Mouse (Mus musculus) inflammation-experienced regulatory T-cells, adult 6 months (primary cell): Measurements from ENCODE around the gene Vps11. TPM values are rescaled to one million over a fixed set of nuclear protein-coding genes. Genes with fewer than 3 reads are reported as not detected.
A peak's percentile ranks its signal among the peaks of the same experiment; 100 is the strongest.
"Not testable (repeated sequence)": the region's sequence is repeated elsewhere in the genome, so short reads cannot be mapped to it uniquely, and the experiment has no call there.

Experiments used
- ATAC-seq: one replicate; pipeline ENCODE4 v1.8.0; 2017
- polyA plus RNA-seq, 3 experiments: library from polyadenylated mRNA; unstranded; fragments of 100-300 nt; shearing (Covaris generic); gene quantifications; one replicate each; pipeline ENCODE4 v1.2.1; 2017

The Vps11 gene
- polyA plus RNA-seq, 3 experiments from 2014 or later: 28.7 to 54.8 (median 49.8) TPM

DNA sequence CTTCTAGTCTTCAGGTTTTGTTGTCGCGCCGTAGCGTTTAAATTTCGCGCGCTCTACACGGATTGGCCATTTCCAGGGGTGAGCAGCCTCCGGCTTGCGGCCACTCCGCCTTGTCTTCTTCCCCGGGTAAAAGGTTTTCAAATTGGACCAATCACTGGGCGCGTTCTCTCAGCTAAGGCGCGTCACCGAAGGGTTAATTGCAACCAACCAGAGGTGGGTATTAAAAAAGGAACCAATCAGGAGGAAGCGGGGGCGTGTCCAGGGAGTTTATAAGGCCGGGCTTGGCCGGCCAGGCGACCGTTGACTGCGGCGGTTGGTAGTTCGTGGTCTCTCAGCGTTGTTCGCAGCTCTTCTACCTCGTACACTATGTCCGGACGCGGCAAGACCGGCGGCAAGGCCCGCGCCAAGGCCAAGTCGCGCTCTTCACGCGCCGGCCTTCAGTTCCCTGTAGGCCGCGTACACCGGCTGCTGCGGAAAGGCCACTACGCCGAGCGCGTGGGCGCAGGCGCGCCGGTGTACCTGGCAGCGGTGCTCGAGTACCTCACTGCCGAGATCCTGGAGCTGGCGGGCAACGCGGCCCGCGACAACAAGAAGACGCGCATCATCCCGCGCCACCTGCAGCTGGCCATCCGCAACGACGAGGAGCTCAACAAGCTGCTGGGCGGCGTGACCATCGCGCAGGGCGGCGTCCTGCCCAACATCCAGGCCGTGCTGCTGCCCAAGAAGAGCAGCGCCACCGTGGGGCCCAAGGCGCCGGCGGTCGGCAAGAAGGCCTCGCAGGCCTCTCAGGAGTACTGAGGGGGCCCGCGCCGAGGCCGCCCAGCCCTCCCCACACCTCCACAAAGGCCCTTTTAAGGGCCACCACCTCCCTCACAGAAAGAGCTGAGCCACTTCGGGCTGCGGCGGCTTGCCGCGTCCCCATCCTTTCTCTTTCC, 26.8 kb downstream of the Vps11 start, which contains the start of gene H2afx:
TSS of gene H2afx (plus strand) at position 299 of the 935 bp plus-strand sequence.
- ATAC-seq: peak; percentile 98

DNA sequence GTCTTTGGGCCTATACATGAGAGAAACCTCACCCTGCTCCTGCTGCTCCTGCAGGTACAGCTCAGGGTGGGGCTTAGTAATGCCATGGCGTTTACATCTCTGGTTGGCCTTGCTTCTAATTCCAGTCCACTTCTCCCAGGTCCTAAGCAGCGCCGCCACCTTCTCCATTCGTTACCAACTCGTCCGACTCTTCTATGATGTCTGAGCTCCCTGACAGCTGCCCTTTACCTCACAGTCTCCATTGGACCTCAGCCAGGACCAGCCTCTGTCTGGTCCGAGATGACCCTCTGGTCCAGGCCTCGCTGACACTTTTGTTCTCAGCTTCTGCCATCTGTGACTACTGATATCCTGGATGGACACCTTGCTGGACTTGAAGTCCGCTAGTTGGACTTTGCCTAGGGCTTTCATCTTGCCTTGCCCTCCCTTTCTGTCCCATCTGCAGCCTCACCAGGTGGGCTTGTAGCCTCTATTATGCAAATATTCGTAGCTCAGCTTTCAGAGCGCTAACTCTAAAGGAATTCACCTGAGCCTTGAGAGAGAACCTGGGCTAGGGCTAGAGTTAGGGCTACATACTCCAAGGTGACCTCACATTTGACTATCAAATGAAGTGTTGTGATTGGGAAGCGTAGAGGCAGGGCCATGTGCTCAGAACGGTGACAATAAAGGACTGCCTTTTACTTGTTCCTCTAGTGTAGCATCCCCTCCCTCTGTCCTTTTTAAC, 28.4 kb downstream of the Vps11 start:
- ATAC-seq: no peak

GRCm38 (mm10) chr9:44330736-44331135, 30.7 kb downstream of the Vps11 start:
- ATAC-seq: no peak

- no peak for ATAC-seq
Observed at GRCm38 (mm10) chr9:44327926-44328325, 33.5 kb downstream of the Vps11 start.

DNA sequence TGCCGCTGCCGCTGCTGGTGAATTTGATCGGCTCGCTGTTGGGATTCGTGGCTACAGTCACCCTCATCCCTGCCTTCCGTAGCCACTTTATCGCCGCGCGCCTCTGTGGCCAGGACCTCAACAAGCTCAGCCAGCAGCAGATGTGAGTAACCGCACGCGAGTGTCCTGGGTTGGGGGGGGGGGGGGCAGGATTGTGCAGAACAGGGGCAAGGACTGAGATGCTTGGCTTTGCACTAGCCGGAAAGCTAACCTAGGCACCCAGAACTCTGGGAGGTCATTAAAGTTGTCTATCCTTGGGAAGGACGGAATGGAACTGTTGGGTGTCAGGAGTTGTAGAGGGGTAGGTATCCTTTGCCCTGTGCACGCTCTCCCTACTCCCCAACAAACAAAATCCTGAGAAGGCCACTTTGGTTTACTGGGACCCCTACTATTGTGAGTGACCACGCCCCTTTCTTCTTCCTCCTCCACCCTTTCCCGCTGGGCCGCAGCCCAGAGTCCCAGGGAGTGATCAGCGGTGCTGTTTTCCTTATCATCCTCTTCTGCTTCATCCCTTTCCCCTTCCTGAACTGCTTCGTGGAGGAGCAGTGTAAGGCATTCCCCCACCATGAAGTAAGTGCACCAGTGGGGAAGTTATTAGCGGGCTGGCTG, 34.3 kb downstream of the Vps11 start:
- no peak for ATAC-seq

DNA sequence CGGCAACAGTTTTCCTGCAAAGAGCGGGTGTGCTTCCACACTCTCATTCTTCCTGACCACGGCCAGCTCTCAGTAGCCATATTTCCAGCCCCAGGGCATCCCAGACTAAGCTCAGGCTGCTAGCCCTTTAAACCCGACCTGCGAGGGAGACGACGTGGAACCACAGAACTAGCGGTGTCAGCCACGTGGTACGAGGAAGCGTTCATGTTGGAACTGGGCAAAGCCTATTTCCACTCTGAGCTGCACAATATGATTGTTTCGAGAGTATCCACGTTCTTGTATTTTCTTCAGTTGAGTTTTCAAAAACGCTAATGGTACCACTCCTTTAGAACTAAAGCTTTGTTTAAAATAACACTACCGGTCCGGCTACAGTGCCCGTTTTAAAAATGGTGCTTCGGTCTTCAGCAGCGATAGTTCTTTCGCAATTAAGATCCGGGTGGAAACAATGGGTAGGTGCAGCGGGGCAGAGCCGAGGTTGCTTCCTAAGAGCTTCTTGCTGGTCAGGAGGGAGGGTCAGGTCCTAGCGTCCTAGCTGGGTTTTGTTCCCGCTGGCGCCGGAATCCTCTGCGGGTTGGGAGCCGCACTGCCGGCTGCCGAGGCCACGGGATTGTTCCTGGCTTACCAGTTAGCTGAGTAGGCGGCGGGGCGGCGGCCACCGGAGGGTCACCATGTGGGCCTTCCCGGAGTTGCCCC, 35.0 kb downstream of the Vps11 start:
- ATAC-seq: peak; percentile 96

- ATAC-seq: no peak
Observed at GRCm38 (mm10) chr9:44325768-44326370, 35.6 kb downstream of the Vps11 start, which contains the start of gene Dpagt1. Dpagt1 (plus strand) TSS chr9:44326019.

DNA sequence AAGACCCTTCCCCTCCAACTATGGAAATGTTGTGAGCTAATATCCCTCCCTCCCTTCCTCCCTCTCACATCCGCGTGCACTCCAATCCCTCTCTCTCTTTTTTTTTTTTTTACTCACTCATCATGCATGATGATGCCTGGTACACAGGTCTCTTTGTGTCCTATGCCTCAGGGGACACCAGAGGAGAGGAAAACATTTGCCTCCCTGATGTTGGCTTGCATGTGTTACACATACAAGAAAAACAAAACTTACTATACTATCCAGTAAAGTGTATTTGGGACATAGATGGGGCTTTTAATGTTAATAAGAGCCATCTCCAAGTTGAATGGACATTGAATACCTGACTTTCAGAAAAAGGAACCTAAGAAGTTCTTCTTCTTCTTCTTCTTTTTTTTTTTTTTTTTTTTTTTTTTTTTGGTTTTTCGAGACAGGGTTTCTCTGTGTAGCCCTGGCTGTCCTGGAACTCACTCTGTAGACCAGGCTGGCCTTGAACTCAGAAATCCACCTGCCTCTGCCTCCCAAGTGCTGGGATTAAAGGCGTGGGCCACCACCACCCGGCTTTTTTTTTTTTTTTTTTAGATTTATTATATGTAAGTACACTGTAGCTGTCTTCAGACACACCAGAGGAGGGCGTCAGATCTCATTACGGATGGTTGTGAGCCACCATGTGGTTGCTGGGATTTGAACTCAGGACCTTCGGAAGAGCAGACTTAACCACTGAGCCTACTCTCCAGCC, 36.3 kb downstream of the Vps11 start:
- ATAC-seq: not testable (repeated sequence)

DNA sequence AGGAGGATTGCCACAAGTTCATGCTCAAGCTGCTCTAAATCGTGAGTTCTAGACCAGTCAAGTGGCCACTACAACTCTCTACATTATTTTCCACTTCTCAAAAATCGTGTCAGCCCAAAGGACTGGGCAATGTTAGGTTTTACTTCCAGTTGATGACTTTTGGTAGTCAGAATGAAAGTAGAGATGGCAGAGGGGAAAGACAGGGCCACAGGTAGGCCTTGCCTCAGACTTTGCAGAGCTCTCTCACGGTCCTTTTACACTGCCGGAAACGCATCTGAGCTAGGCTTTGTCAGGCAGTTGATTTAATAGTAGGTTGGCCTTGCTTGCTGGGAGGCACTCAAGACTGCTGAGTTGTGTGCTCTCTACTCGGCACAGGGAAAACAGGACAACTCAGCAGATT, 37.3 kb downstream of the Vps11 start:
- no peak for ATAC-seq

DNA sequence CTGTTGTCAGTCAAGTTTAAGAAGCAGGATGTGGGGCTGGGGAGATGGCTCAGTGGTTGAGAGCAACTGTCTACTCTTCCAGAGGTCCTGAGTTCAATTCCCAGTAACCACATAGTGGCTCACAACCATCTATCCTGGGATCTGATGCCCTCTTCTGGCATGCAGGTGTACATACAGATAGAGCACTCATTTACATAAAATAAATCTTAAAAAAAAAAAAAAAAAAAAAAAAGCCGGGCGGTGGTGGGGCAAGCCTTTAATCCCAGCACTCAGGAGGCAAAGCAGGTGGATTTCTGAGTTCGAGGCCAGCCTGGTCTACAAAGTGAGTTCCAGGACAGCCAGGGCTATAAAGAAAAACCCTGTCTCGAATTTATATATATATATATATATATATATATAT, 37.8 kb downstream of the Vps11 start:
- ATAC-seq: not testable (repeated sequence)

DNA sequence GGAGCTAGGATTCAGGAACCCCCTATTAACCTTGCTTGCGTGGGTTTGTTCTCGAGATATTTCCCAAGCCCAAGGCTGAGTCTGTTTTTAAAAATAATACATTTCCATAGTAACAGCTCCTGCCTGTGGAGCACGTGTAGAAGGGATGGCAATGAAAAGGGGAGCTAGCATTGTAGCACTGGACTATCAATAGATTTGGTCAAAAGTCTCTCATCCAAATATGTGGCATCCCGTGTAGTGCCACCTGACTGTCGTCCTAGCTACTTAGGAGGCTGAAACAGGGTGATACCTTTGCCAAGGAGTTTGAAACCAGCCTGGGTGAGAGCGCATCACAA, 40.7 kb downstream of the Vps11 start:
- no peak for ATAC-seq

GRCm38 (mm10) chr9:44319887-44320798, 41.3 kb downstream of the Vps11 start, which contains the start of gene C2cd2l:
C2cd2l (minus strand) TSS chr9:44320285.
- peak; percentile 83 for ATAC-seq

GRCm38 (mm10) chr9:44319105-44319886, 42.2 kb downstream of the Vps11 start:
- ATAC-seq: peak; percentile 17

DNA sequence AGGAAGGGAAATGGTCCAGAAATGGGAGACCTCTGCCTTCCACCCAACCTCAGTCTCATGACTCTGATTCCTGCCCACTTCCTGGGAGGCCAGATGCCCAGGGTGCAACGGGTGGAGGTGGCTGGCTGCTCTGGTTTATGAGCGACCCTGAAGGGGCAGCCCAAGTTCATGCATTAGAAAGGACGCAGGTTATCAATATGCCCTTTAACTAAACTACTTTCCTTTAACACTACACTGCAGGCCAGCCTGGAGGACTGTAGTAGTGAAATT, 42.7 kb downstream of the Vps11 start:
- ATAC-seq: no peak

DNA sequence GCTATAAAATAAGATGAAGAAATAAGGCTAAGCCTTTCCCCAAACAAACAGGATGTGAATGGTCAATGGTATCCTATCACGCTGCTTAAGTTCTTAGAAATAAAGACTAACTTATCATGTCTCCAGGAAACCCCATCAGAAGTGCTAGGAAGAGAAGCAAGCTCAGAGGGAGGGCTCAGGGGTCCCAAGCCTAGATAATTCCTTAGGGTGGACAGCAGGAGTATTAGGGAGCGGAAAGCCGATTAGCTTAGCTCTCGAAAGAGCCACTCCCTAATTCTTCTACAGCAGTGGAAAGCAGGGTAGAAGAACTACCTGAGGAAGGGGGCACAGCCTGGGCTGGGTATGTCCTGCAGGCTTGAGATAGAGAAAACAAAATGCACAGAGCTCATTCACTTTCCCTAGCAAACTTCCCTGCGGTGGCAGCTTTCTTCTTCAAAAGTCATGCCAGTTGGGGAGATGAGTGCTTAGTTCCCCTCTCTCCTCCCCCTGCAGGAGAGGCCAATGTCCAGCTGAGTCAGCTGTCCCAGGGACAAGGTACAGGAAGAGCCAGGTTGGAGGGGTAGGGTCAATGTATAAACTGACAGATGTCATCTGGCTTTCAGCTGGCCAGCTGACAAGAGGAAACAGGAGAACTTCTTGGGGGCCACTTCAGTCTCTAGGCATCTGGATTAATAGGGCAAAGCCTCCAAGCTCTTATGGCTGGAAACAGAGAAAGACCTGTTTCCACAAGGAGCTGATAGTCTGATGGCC, 43.2 kb downstream of the Vps11 start:
- no peak for ATAC-seq

GRCm38 (mm10) chr9:44317452-44317851, 44.0 kb downstream of the Vps11 start:
- no peak for ATAC-seq

GRCm38 (mm10) chr9:44314910-44315309, 46.6 kb downstream of the Vps11 start:
- no peak for ATAC-seq

DNA sequence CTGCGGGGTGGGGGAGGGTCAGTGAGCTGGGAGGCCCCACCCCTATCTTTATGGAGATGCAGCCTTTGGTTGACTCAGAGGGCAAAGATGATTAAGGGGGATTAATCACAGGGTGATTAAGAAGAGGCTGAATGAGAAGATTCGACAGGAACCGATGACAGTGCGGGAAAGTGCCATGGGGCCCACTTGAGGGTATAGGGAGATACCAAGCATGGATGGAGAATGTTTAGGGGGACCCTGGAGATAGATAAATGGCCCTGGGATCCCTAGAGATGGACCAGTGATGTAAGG, 47.3 kb downstream of the Vps11 start:
- ATAC-seq: no peak
